Mouse (Mus musculus): ENCODE measurements around the gene Ybx3.

The Ybx3 gene

DNA sequence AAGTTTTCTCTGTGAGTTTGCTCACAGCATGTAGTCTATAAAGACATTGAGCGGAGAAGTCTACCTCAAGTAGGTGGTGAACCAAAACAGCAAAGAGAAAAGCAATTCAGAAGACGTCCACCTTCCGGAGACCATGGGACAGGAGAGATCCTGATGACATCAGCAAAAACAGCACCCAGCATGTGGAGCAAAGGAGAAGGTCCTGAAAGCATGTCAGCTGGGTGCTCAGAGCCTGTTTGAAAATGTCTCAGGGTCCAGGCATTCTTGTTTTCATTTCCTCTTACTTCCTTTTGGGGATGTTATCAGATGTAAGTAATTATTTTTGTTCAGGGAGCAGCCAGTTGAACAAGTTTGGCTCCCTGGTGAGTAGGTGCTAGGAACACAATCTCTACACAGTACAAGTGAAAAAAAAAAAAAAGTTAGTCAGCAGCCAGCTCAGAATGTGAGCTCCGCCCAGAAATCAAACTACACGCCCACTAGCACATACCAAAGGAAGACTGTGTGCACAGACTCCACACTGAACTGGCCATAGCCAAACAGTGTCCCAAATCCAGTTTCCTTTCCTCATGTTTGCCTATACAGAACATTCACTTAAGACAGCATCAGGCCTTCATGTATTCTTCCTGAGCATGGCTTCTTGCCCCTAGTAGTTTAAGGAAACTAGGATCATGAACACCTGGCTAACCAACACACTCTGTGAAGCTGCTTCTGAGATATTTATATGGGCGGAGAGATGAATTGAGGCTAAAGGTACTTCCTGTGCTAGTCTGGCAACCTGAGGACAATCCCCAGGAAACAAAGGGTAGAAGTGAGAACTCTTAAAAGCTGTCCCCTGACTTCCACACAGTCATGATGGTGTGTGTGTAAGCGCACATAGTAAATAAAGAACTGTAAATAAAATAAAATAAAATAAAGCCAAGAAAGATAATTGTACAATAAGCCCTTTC, 71.8 kb downstream of the Ybx3 start:
- TF ChIP-seq GATA4 (IDR thresholded peaks at IDR 0.05; ENCODE audit: insufficient replicate concordance, low read length) = no peak
